ENCODE assay signal across 19 mouse cellular contexts in genomic region chr4:47440951-47441350, GRCm38 (mm10). TPM values are rescaled to one million over a fixed set of nuclear protein-coding genes. Genes with fewer than 3 reads are reported as not detected.
DNase-seq lines count a peak whose midpoint lies in the region.
"Had no signal": no experiment of that assay in that cellular context is flagged by ENCODE, and none has a peak within 500 bp of the region (broad histone marks: within the 10 kb centered on the region; RNA-seq: fewer than 3 reads in every experiment).

No protein-coding gene starts in this region.

- peak; percentile 64 for DNase-seq in heart, adult 11 months
- DNase-seq in heart, adult 8-10 months (ENCODE audit: low spot score): no peak
- DNase-seq in right cerebral cortex, postnatal 25 days: peak; percentile 41
- DNase-seq in right cerebral cortex, postnatal 10 days (ENCODE audit: low spot score in 2 of 2): no peak
- peak; percentile 49 to 61 for DNase-seq in adrenal gland, postnatal 36 days
- no peak for DNase-seq in lung, postnatal 14 days
- no peak for DNase-seq in retina, embryonic 14.5 days (ENCODE audit: low spot score)
- DNase-seq: cerebellum, adult 18-20 months; cerebellum, postnatal 25 days; embryo, embryonic 11 days; forebrain, postnatal 0 days; gastrocnemius, postnatal 10 days; heart, adult 2 months; kidney, adult 2 months; kidney, postnatal 10 days; lung, embryonic 14.5 days; lung, postnatal 4 days; thymus, adult 18-20 months; thymus, postnatal 4 days had no signal

RNA-seq across cellular contexts. Expression of gene Alg2, which starts 33.2 kb away (rescaled TPM):
- 1 to 10 TPM; 5.5 to 6.7 (median 5.7) TPM for total RNA-seq in heart, adult 8-10 months (2022)
- total RNA-seq in adrenal gland, postnatal 36 days (2021): 100 to 1,000 TPM; 149 to 171 TPM

RNA-seq across cellular contexts. Expression of gene Sec61b, which starts 33.5 kb away (rescaled TPM):
- 10 to 100 TPM; 19.1 to 25.0 (median 19.2) TPM for total RNA-seq in heart, adult 8-10 months (2022)
- 100 to 1,000 TPM; 262 to 279 TPM for total RNA-seq in adrenal gland, postnatal 36 days (2021)

Comparison
In these comparisons a context has a peak if more than half of its experiments do, and no peak if none do; other contexts are left out.
1. DNase-seq: peak in heart, adult 11 months (single experiment), right cerebral cortex, postnatal 25 days (single experiment) and adrenal gland, postnatal 36 days (2 of 2); none in heart, adult 8-10 months (single experiment), right cerebral cortex, postnatal 10 days (0 of 2), lung, postnatal 14 days (single experiment) and retina, embryonic 14.5 days (single experiment).
2. RNA of gene Alg2, which starts 33.2 kb away (total RNA-seq): 149 to 171 TPM in adrenal gland, postnatal 36 days; 5.5 to 6.7 TPM in heart, adult 8-10 months; every median in the first group is over 10 times any median in the second.
3. RNA of gene Sec61b, which starts 33.5 kb away (total RNA-seq): 262 to 279 TPM in adrenal gland, postnatal 36 days; 19.1 to 25.0 TPM in heart, adult 8-10 months; every median in the first group is over 10 times any median in the second.